Mouse (Mus musculus): Measurements from ENCODE around the gene Ankzf1.

Ankzf1 gene

DNA sequence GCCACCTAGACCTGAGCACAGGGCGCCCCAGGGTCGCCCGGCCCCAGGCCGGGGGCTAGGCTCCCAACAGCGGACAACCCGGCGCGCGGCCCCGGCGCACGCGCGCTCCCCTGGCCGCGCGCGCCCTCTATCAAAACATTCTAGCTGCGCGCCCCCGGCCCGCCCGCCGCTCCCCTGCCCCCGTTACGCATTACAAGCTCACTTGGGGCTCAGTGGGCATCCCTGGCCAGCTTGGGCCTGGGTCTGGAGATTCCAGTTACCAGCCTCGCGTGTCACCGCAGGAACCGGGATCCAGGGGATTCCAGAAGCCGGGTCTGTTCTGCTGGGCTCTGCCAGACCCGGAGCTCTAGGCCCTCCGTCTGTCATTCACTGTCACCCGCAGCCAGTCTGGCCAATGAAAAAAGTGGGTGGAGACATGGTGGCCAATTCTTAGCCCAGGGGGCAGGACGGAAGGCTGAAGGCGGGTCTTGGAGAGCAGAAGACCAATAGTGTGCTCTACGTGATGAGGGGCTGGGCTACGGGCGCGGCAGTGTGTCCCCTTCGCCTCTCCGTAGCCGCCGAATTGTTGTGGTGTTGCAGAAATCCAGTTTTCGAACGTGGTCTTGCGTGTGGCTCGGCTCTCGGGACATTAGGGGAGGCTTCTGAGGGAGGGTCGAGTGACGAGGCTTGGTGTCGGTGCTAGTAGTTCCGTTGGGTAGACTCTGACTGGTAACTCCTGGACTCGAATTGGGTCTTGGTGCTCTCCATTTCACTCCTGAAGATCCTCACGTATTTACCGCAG lies at the start of gene Ankzf1, which contains the start of gene Atg9a:
TSS of gene Ankzf1 (plus strand) at position 530 of the 781 bp plus-strand sequence.
TSS of gene Atg9a (minus strand) at position 575 of the 781 bp plus-strand sequence.
- peak; percentile 95 to 99 for DNase-seq

DNA sequence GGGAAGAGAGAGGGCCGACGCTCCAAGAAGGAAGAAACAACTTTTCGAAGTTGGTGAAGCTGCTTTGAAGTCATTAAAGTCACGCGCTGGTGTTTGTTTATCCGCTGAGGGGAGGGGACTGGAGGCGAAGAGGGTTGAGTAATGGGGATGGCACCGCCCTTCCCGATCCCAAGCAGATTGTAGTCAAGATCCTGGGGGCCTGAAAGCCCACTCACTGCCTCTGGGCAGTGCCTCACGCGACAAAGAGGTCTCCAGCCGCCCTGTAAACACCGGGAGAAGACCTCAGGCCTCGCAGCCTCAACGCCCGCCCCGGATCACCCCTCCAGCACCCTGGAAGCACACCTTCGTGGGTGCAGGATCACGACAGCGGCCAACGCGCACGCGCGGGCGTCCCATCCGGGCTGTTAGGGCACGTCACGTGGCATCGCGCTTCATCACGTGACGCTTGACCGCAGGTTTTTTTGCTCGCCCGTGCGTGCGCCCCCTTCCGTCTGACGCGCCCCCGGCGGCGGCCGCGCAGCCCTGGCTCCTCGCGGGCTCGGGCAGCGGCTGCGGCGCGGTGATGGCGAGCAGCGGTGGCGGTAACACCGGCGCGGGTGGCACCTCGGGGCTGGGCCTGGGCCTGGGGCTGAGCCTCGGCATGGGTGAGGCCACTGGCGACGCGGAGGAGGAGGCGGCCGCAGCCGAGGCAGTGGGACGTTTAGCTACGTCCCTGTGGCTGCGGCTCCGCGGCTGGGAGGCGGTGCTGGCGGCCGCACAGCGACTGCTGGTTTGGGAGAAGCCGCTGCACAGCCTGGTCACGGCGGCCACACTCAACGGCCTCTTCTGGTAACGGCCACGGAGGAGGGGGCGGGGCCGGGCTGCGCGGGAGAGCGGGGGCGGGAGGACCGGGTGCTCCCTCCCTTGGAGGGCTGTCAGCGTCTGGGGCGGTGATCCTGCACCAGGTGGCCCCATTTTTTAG lies 49.4 kb upstream of the Ankzf1 start, which contains the start of the genes Cnppd1 and Retreg2:
TSS of gene Cnppd1 (minus strand) at position 411 of the 961 bp plus-strand sequence.
TSS of gene Retreg2 (plus strand) at position 478 of the 961 bp plus-strand sequence.
- DNase-seq, result peak; percentile 97 to 98

GRCm38 (mm10) chr1:75145589-75145988 lies 46.4 kb upstream of the Ankzf1 start:
- no peak for DNase-seq

DNA sequence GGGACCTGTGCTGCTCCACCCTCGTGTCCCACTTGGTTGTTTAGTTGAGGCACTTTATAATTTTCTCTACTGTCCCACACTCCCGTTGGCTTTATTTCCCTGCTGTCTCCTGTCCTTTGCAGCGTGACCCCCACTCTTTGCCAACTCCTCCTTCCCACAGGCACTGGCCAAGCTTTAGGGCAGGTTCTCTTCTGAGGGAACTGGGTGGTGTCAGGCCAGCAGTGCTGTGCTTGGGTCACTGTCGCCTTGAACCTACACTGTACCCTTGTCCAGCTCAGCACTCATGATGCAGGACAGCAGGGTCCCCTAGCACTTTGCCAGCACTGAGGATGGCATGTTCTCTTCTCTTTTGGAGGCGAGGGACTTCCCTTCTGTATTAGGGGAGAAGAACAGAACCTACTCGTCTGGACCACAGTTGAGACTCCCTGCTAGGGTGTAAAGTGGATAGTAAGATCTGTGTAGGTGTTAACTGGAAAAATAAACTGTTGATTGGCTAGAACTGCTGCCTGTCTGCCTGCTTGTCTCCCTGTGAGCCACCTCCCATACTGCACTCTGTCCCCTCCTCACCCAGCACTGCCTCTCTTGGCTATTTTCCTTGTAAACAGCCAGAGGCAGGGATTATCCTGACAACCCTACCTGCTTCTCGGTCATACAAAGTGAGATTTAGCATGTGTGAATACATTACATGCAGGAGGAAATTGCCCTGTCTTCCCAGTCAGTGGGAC lies 44.4 kb upstream of the Ankzf1 start:
- DNase-seq, result peak; percentile 49 to 79

DNA sequence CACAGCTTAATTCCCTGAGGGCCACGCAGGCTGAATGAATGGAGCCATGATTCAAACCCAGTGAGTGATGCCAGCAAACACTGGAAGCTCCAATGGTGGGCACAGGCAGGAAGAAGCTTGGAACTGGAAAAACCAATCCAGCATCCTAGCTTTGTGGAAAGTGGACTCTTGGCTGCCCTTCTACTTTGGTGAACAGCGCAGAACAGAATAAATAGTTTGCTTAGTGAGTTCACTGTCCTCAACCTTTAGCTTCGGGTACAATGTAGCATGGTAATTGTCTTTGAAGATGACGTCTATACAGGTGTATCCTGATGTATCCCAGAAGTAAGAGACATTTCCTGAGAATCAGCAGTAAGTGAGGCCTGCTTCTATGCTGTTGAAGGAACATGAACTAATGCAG lies 43.2 kb upstream of the Ankzf1 start:
- DNase-seq, result no peak

- DNase-seq, result no peak
Observed at GRCm38 (mm10) chr1:75155837-75156236, 36.1 kb upstream of the Ankzf1 start.

- DNase-seq, result no peak
Observed at GRCm38 (mm10) chr1:75158990-75159389, 33.0 kb upstream of the Ankzf1 start.

- no peak for DNase-seq
Observed at GRCm38 (mm10) chr1:75159540-75160255, 32.3 kb upstream of the Ankzf1 start.

GRCm38 (mm10) chr1:75160256-75160617 lies 31.7 kb upstream of the Ankzf1 start:
- DNase-seq, result no peak

DNA sequence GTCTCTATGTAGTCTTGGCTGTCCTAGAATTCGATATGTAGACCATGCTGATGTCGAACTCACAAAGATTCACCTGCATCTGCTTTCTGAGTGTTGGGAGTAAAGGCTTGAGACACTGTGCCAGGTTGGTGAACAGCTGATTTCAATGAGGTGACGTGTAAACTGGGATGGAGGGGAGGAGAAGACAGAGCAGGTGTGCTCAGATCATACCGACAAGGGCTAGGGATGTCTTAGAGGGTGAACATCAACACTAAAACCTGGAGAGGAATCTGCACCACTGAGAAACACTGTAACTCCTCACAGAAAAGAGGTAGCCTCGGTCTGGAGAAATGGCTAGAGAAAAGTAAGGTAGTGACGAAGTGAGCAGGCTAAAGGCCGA lies 23.9 kb upstream of the Ankzf1 start:
- no peak for DNase-seq

DNA sequence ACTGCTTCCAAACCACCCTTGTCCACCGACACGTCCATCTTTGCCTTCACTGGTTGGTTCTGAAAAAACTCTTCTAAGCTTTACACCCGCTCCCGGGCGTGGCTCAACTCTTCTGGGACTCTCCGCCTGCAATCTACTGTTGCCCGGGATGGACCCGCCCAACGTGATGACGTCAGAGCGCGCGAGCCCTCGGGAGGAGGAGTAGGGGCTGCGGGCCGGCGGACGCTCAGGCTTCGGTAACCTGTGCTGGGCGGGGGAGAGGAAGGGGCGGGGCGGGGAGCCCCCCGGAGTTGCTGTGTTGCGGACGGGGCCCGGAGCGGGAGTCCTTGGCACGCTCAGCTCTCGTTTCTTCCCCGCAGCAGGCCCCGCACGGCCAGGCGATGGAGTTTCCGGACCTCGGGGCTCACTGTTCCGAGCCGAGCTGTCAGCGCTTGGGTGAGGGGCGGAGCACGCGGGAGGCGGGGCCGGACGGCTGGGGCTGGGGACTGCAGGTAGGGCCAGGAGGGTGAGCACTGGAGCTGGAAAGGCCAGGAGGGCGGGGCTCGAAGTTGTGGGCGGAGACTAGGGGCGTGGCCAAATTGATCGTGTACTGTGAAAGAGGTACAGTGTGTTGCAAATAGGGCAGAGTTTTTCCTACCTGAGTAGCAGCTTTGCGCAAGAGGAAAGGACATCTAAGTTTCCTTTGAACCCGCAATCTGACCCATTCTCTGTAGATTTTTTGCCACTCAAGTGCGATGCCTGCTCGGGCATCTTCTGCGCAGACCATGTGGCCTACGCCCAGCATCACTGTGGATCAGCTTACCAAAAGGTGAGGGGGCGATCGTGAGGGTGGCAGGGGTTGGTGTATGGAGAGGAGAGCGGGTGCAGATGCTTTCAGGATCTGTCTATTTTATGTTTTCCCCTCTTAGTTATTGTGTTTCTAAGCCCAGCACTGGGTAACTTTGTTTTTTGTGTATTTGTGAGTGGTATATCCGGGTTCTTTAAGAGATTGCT lies 23.2 kb upstream of the Ankzf1 start, which contains the start of gene Zfand2b:
TSS of gene Zfand2b (plus strand) at position 175 of the 993 bp plus-strand sequence.
- DNase-seq, result peak; percentile 98 to 99

DNA sequence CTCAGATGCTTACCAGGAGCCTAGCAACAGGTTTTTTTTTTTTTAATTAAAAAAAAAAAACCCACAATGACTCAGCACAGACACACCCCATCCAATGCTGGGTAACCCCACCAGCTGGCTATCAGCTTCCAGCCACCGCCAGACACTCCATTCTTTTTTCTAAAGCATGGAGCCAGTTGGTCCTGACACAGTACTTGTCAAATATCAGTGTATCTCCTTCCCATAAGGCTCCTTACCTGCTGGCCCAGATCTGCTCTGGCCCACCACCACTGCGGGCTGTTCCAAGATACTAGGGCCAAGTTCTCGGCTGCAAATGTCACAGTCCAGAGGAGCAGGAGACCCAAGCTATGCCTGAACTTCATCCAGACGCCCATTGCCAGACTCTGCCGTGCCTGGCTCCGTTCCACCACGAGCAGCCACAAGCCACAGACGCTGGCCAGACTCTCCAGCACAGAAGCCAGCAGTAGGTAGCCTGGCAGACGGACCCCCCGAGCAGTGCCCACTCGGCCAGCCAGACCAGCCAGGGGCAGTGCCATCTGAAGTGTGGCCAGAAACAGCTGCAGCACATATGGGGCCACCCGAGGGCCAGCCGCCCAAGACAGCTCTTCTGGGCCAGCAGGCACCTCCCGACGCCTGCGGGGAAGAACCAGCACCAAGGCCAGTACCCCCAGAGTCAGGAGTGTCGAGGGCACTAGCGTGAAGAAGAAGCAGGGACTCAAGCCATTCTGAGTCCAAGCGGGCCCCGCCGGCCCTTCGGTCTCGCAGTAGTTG lies 12.4 kb upstream of the Ankzf1 start:
- peak; percentile 68 to 77 for DNase-seq

- DNase-seq, result peak; percentile 95 to 96
Observed at GRCm38 (mm10) chr1:75180105-75180590, 11.8 kb upstream of the Ankzf1 start, which contains the start of gene Abcb6. Abcb6 (minus strand) TSS chr1:75180392.

DNA sequence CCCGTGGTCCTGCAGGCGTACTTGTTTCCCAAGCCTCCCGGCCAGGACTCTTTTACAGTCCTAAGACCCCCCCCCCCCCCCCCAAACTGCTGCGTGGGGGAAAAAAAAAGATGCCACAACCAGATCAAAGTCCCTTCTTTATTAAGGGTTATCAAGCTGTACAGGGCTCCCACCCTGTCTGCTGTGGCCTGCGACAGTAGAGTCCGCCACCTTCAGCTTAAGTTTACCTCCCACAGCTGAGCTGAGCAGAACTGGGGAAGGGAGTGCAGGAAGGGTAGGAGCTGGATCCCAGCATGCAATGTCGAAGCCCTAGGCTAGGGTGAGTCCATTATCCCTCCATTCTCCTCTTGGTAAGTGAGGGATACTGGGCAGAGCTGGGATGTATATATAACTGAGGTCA lies 11.2 kb upstream of the Ankzf1 start:
- DNase-seq, result no peak

DNA sequence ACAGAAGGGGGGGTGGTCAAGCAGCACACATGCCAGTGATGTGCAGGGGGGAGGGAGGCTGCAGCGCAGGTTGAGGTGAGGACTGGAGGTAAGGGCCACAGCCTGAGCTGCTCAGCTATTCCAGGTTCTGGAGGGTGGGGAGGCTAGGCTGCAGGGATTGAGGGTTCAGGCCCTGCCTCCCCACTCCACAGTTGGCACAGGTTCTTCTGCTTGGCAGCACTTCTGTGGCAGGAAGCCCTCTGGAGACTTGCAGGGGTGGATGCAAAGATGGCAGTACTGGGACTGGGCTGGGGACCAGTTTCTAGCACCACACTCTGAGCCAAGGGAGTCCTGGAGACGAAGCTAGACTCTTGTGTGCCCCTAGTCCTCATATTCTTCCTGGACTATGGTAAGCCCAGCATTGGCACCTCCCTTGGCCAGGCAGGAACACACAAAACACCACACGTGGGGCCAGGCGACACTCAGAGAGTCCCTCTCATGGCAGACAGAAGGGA lies 10.5 kb upstream of the Ankzf1 start:
- no peak for DNase-seq

DNA sequence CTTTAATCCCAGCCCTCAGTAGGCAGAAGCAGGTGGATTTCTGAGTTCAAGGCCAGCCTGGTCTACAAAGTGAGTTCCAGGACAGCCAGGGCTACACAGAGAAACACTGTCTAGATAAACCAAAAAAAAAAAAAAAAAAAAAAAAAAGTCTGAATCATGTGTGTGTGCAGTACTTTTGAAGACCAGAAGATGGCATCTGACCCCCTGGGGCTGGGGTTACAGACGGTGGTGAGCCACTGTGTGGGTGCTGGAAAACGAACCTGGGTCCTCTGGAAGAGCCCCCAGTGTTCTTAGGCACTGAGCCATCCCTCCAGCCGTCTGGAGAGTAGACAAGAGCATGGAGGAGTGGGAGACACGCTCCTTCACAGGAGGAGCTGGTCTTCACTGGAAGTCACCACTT lies 9.8 kb upstream of the Ankzf1 start:
- no peak for DNase-seq

DNA sequence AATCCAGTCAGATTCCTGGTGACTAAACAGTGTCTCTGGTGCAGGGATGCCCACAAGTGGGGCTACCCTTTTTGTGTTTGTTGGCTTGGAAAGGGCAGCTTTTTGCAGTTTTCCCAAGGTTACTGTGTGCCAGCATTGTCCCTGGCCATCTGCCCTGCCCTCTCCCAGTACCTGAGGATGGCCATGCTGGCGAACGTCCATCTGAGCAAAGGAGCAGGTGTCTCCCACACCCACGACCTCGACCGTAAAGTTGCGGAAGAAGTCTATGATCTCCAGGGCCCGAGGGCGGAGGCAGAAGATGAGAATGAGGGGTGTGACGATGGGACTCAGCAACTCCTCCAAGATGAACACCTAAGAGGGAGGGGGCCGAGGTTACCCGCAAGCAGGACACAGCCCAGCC lies 6.5 kb upstream of the Ankzf1 start:
- no peak for DNase-seq

DNA sequence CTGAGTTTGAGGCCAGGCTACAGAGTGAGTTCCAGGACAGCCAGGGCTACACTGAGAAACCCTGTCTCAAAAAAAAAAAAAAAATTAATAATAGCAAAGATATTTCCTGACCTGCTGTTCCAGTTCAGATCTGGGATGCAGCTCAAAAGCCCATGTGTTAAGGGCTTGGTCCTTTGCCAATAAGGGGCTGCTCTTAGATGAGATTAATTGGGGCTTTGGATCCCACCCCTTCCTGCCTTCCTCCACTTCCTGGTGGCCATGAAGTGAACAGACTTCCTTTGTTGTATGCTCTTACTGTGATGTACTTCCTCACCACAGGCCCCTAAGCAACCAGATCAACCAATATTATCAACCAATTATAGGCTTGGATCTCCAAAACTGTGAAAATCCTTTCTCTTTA lies 4.8 kb upstream of the Ankzf1 start:
- no peak for DNase-seq

GRCm38 (mm10) chr1:75187914-75188483 lies 4.0 kb upstream of the Ankzf1 start:
- DNase-seq, result peak in 1 of 2 experiments; percentile 15
